Mouse (Mus musculus): ENCODE results near the gene Gmpr. TPM values are rescaled to one million over a fixed set of nuclear protein-coding genes. Genes with fewer than 3 reads are reported as not detected.

The Gmpr gene
- polyA plus RNA-seq, 1 experiment: 16.9 TPM

- DNase-seq (ENCODE audit: low read depth): no peak
These were observed 31.4 kb downstream of the Gmpr start for GRCm38 (mm10) chr13:45538532-45539204.

- no peak for DNase-seq (ENCODE audit: low read depth)
These were observed 31.9 kb downstream of the Gmpr start for GRCm38 (mm10) chr13:45539205-45539568.

- no peak for DNase-seq (ENCODE audit: low read depth)
These were observed 38.7 kb downstream of the Gmpr start for GRCm38 (mm10) chr13:45545974-45546373.

- DNase-seq (ENCODE audit: low read depth): no peak
These were observed 39.7 kb downstream of the Gmpr start for GRCm38 (mm10) chr13:45546946-45547345.

- no peak for DNase-seq (ENCODE audit: low read depth)
These were observed 40.3 kb downstream of the Gmpr start for GRCm38 (mm10) chr13:45547549-45547948.

GRCm38 (mm10) chr13:45553674-45554073 is 46.4 kb downstream of the Gmpr start:
- DNase-seq (ENCODE audit: low read depth): no peak

GRCm38 (mm10) chr13:45558367-45558766 is 51.1 kb downstream of the Gmpr start:
- DNase-seq (ENCODE audit: low read depth): no peak

GRCm38 (mm10) chr13:45559258-45559657 is 52.0 kb downstream of the Gmpr start:
- no peak for DNase-seq (ENCODE audit: low read depth)

- DNase-seq (ENCODE audit: low read depth): no peak
These were observed 53.3 kb downstream of the Gmpr start for GRCm38 (mm10) chr13:45560543-45560942.

- no peak for DNase-seq (ENCODE audit: low read depth)
These were observed 54.8 kb downstream of the Gmpr start for GRCm38 (mm10) chr13:45562011-45562410.

- no peak for DNase-seq (ENCODE audit: low read depth)
These were observed 57.7 kb downstream of the Gmpr start for GRCm38 (mm10) chr13:45564946-45565345.

GRCm38 (mm10) chr13:45569932-45570331 is 62.7 kb downstream of the Gmpr start:
- DNase-seq (ENCODE audit: low read depth): no peak

GRCm38 (mm10) chr13:45571795-45572262 is 64.6 kb downstream of the Gmpr start:
- no peak for DNase-seq (ENCODE audit: low read depth)

GRCm38 (mm10) chr13:45572768-45573167 is 65.5 kb downstream of the Gmpr start:
- DNase-seq (ENCODE audit: low read depth): no peak

- DNase-seq (ENCODE audit: low read depth): no peak
These were observed 68.9 kb downstream of the Gmpr start for GRCm38 (mm10) chr13:45576185-45576584.

- no peak for DNase-seq (ENCODE audit: low read depth)
These were observed 70.1 kb downstream of the Gmpr start for GRCm38 (mm10) chr13:45577366-45577765.

GRCm38 (mm10) chr13:45577784-45578183 is 70.5 kb downstream of the Gmpr start:
- DNase-seq (ENCODE audit: low read depth): no peak

- DNase-seq (ENCODE audit: low read depth): no peak
These were observed 72.5 kb downstream of the Gmpr start for GRCm38 (mm10) chr13:45579751-45580150.

- no peak for DNase-seq (ENCODE audit: low read depth)
These were observed 75.0 kb downstream of the Gmpr start for GRCm38 (mm10) chr13:45582294-45582693.

GRCm38 (mm10) chr13:45583061-45583460 is 75.8 kb downstream of the Gmpr start:
- no peak for DNase-seq (ENCODE audit: low read depth)

- DNase-seq (ENCODE audit: low read depth): no peak
These were observed 83.7 kb downstream of the Gmpr start for GRCm38 (mm10) chr13:45590898-45591297.

GRCm38 (mm10) chr13:45593914-45594313 is 86.7 kb downstream of the Gmpr start:
- no peak for DNase-seq (ENCODE audit: low read depth)

GRCm38 (mm10) chr13:45595416-45595815 is 88.2 kb downstream of the Gmpr start:
- no peak for DNase-seq (ENCODE audit: low read depth)

- no peak for DNase-seq (ENCODE audit: low read depth)
These were observed 92.6 kb downstream of the Gmpr start for GRCm38 (mm10) chr13:45599831-45600230.

Data from gonadal fat pad, adult 2 months (tissue).